Mouse (Mus musculus): ENCODE results near the gene Ppp2r5d.

Ppp2r5d gene

GRCm38 (mm10) chr17:46721077-46721476 lies 16.2 kb upstream of the Ppp2r5d start:
- DNase-seq (ENCODE audit: low read depth in 2 of 2, low spot score in 2 of 2): no peak

- DNase-seq (ENCODE audit: low read depth in 2 of 2, low spot score in 2 of 2): no peak
These were observed 10.0 kb upstream of the Ppp2r5d start for GRCm38 (mm10) chr17:46714756-46715481.

- DNase-seq (ENCODE audit: low read depth in 2 of 2, low spot score in 2 of 2): no peak
These were observed 8.9 kb upstream of the Ppp2r5d start for GRCm38 (mm10) chr17:46713849-46714248.

- DNase-seq (ENCODE audit: low read depth in 2 of 2, low spot score in 2 of 2): no peak
These were observed 7.5 kb upstream of the Ppp2r5d start for GRCm38 (mm10) chr17:46712442-46712841.

- DNase-seq (ENCODE audit: low read depth in 2 of 2, low spot score in 2 of 2): no peak
These were observed 6.8 kb upstream of the Ppp2r5d start for GRCm38 (mm10) chr17:46711612-46712271.

- peak; percentile 88 to 90 for DNase-seq (ENCODE audit: low read depth in 2 of 2, low spot score in 2 of 2)
These were observed 6.2 kb upstream of the Ppp2r5d start, which contains the start of gene Pex6 for GRCm38 (mm10) chr17:46710959-46711597. Gene Pex6 (plus strand): TSS chr17:46711463.

- no peak for DNase-seq (ENCODE audit: low read depth in 2 of 2, low spot score in 2 of 2)
These were observed 1.6 kb upstream of the Ppp2r5d start for GRCm38 (mm10) chr17:46706375-46707089.

GRCm38 (mm10) chr17:46703971-46704886 lies 682 bp downstream of the Ppp2r5d start:
- DNase-seq (ENCODE audit: low read depth in 2 of 2, low spot score in 2 of 2): no peak

GRCm38 (mm10) chr17:46702506-46702905 lies 2.4 kb downstream of the Ppp2r5d start:
- no peak for DNase-seq (ENCODE audit: low read depth in 2 of 2, low spot score in 2 of 2)

- no peak for DNase-seq (ENCODE audit: low read depth in 2 of 2, low spot score in 2 of 2)
These were observed 2.8 kb downstream of the Ppp2r5d start for GRCm38 (mm10) chr17:46702100-46702499.

GRCm38 (mm10) chr17:46701489-46701888 lies 3.4 kb downstream of the Ppp2r5d start:
- no peak for DNase-seq (ENCODE audit: low read depth in 2 of 2, low spot score in 2 of 2)

GRCm38 (mm10) chr17:46699912-46700311 lies 5.0 kb downstream of the Ppp2r5d start:
- no peak for DNase-seq (ENCODE audit: low read depth in 2 of 2, low spot score in 2 of 2)

- DNase-seq (ENCODE audit: low read depth in 2 of 2, low spot score in 2 of 2): no peak
These were observed 5.7 kb downstream of the Ppp2r5d start for GRCm38 (mm10) chr17:46699245-46699644.

GRCm38 (mm10) chr17:46698515-46698914 lies 6.4 kb downstream of the Ppp2r5d start:
- no peak for DNase-seq (ENCODE audit: low read depth in 2 of 2, low spot score in 2 of 2)

- no peak for DNase-seq (ENCODE audit: low read depth in 2 of 2, low spot score in 2 of 2)
These were observed 10.3 kb downstream of the Ppp2r5d start for GRCm38 (mm10) chr17:46694517-46695063.

GRCm38 (mm10) chr17:46691390-46691789 lies 13.5 kb downstream of the Ppp2r5d start:
- no peak for DNase-seq (ENCODE audit: low read depth in 2 of 2, low spot score in 2 of 2)

- no peak for DNase-seq (ENCODE audit: low read depth in 2 of 2, low spot score in 2 of 2)
These were observed 14.2 kb downstream of the Ppp2r5d start for GRCm38 (mm10) chr17:46690665-46691064.

- DNase-seq (ENCODE audit: low read depth in 2 of 2, low spot score in 2 of 2): no peak
These were observed 19.0 kb downstream of the Ppp2r5d start for GRCm38 (mm10) chr17:46685913-46686312.

- DNase-seq (ENCODE audit: low read depth in 2 of 2, low spot score in 2 of 2): no peak
These were observed 22.1 kb downstream of the Ppp2r5d start for GRCm38 (mm10) chr17:46682654-46683389.

All from CD8-positive naive resting alpha-beta T cell, adult 2 months (primary cell).